Mouse (Mus musculus) heart, postnatal 0 days (tissue): Measurements from ENCODE around the gene Enox1.

Experiments
- CTCF ChIP-seq: IDR thresholded peaks from 2 replicates; pipeline ENCODE4 v1.5.1; 2016; ENCODE audit warnings: antibody characterized with exemption, control low read depth, low read depth
- EP300 ChIP-seq: IDR thresholded peaks from 2 replicates; pipeline ENCODE4 v1.6.1; 2016; ENCODE audit warnings: antibody characterized with exemption, low read depth

DNA sequence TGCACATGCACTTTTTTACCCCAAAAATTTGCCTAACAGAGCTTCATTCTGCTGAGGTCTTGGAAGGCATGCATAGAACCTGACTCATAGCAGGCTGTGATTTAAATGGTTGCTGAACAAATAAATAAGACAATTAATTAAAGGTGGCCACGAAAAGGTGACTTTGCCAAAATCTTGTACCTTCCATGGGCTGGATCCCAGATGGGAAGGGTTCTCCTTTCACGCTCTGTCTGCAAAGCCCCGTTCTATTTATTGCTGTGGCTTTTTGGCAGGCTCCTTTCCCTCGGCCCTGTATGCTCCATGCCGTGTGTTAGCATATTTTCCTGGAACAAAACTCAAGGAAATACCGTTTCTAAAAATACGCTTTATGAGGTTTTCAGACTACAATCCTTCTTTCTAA lies 300.3 kb downstream of the Enox1 start:
- TF ChIP-seq CTCF = no peak
- no peak for TF ChIP-seq EP300
